Comparison of ENCODE assay signal across 8 mouse cellular contexts in genomic region chr19:24871037-24871635, GRCm38 (mm10). TPM values are rescaled to one million over a fixed set of nuclear protein-coding genes. Genes with fewer than 3 reads are reported as not detected.
DNase-seq lines count a peak whose midpoint lies in the region; ATAC-seq and TF ChIP-seq lines count a peak whose summit lies in the region.

No protein-coding gene starts in this region.

- H3K9me3 ChIP-seq in hindbrain, postnatal 0 days (ENCODE audit: low read length), result no peaks in the 10 kb centered on the region

- 16% methylated on average over 18 of the region's 18 CpGs for WGBS in hindbrain, postnatal 0 days

- DNase-seq in Muller cell, postnatal 12 days (ENCODE audit: inconsistent ontology term), result peak; percentile 53
- DNase-seq in cerebellum, adult 9-10 months, result peak; percentile 18
- peak; percentile 58 to 70 for DNase-seq in frontal cortex, postnatal 25 days (ENCODE audit: low spot score in 2 of 2)
- DNase-seq in hindbrain, postnatal 0 days (ENCODE audit: low spot score), result peak; percentile 90
- DNase-seq in left cerebral cortex, adult 18-20 months (ENCODE audit: low spot score in 2 of 2), result peak; percentile 75 to 79
- peak; percentile 32 to 48 for DNase-seq in right cerebral cortex, postnatal 36 days (ENCODE audit: low spot score in 2 of 2)

- H3K27ac ChIP-seq in hindbrain, postnatal 0 days, result no peak overlapping the region

- H3K36me3 ChIP-seq in hindbrain, postnatal 0 days (ENCODE audit: insufficient read depth, low read length), result no peaks in the 10 kb centered on the region

- peak; percentile 98 for TF ChIP-seq CTCF in hindbrain, postnatal 0 days (IDR thresholded peaks at IDR 0.05; ENCODE audit: low read depth)

- ATAC-seq in hindbrain, postnatal 0 days, result peak; percentile 76
- peak; percentile 77 for ATAC-seq in megakaryocyte progenitor cell, adult 5-6 weeks (replicated peaks; ENCODE audit: poor library complexity)
- ATAC-seq in inflammation-experienced regulatory T-cells, adult 6 months, result no peak

- peak overlapping the region; percentile 65 for H3K4me2 ChIP-seq in hindbrain, postnatal 0 days (ENCODE audit: low read depth, low read length)

- H3K4me3 ChIP-seq in hindbrain, postnatal 0 days (ENCODE audit: low read length), result peak overlapping the region; percentile 37

- no peaks in the 10 kb centered on the region for H3K27me3 ChIP-seq in hindbrain, postnatal 0 days (ENCODE audit: insufficient read depth, low read length)

- H3K9ac ChIP-seq in hindbrain, postnatal 0 days (replicated peaks; ENCODE audit: low read length), result 0 out of 2 replicates have a peak overlapping the region, but pooled peaks have one; percentile 33

- H3K4me1 ChIP-seq in hindbrain, postnatal 0 days (ENCODE audit: insufficient read depth, low read length), result no peaks in the 10 kb centered on the region

RNA-seq across cellular contexts. Expression of gene Gm10053, which starts 4.3 kb away (rescaled TPM):
- 37.5 and 40.3 TPM in 2 replicates for total RNA-seq in hindbrain, postnatal 0 days (2014; rRNA removed)
- 363 and 365 TPM in 2 replicates for polyA plus RNA-seq in hindbrain, postnatal 0 days (2015; fragmentation: Nextera tagmentation; extraction: Ambion mirVana)
- 100 to 1,000 TPM; 185 to 209 TPM for total RNA-seq in left cerebral cortex, adult 18-20 months (2021)
- total RNA-seq in megakaryocyte progenitor cell, adult 5-6 weeks (2015), result 297 and 299 TPM in 2 replicates
- 181 and 246 TPM in 2 replicates for total RNA-seq in megakaryocyte progenitor cell, adult 5-6 weeks (2017)
- polyA plus RNA-seq in inflammation-experienced regulatory T-cells, adult 6 months (2017; shearing (Covaris generic)), result 100 to 1,000 TPM; 198 to 308 (median 215) TPM

RNA-seq across cellular contexts. Expression of gene Pgm5, which starts 9.5 kb away (rescaled TPM):
- total RNA-seq in hindbrain, postnatal 0 days (2014; rRNA removed), result 33.1 and 33.3 TPM in 2 replicates
- 1.4 and 2.1 TPM in 2 replicates for polyA plus RNA-seq in hindbrain, postnatal 0 days (2015; fragmentation: Nextera tagmentation; extraction: Ambion mirVana)
- 1 to 10 TPM; 6.9 to 8.8 TPM for total RNA-seq in left cerebral cortex, adult 18-20 months (2021)
- not detected in 2 replicates for total RNA-seq in megakaryocyte progenitor cell, adult 5-6 weeks (2015)
- not detected in 2 replicates for total RNA-seq in megakaryocyte progenitor cell, adult 5-6 weeks (2017)
- under 1 TPM in 1 of 3 experiments, not detected in 2; 0.27 TPM for polyA plus RNA-seq in inflammation-experienced regulatory T-cells, adult 6 months (2017; shearing (Covaris generic))

RNA-seq across cellular contexts. Expression of gene Foxd4, which starts 29.9 kb away (rescaled TPM):
- total RNA-seq in hindbrain, postnatal 0 days (2014; rRNA removed), result not detected in 2 replicates
- polyA plus RNA-seq in hindbrain, postnatal 0 days (2015; fragmentation: Nextera tagmentation; extraction: Ambion mirVana), result 0.14 TPM in 1 of 2 replicates, not detected in the other
- total RNA-seq in left cerebral cortex, adult 18-20 months (2021), result not detected
- 0.17 TPM in 1 of 2 replicates, not detected in the other for total RNA-seq in megakaryocyte progenitor cell, adult 5-6 weeks (2015)
- total RNA-seq in megakaryocyte progenitor cell, adult 5-6 weeks (2017), result not detected in 2 replicates
- not detected for polyA plus RNA-seq in inflammation-experienced regulatory T-cells, adult 6 months (2017; shearing (Covaris generic))

Comparison
In these comparisons a context has a peak if more than half of its experiments do, and no peak if none do; other contexts are left out.
1. DNase-seq: peak in every context shown above with its lines; median percentile 90 in hindbrain, postnatal 0 days; 77 in left cerebral cortex, adult 18-20 months; 64 in frontal cortex, postnatal 25 days; 53 in Muller cell, postnatal 12 days; 40 in right cerebral cortex, postnatal 36 days; 18 in cerebellum, adult 9-10 months.
2. RNA of gene Pgm5, which starts 9.5 kb away (total RNA-seq): 33.1 to 33.3 TPM in hindbrain, postnatal 0 days and 6.9 to 8.8 TPM in left cerebral cortex, adult 18-20 months; not detected in megakaryocyte progenitor cell, adult 5-6 weeks; every median in the first group is over 4 times any median in the second.